Mouse (Mus musculus): Measurements from ENCODE around the gene Rnf114. TPM values are rescaled to one million over a fixed set of nuclear protein-coding genes. Genes with fewer than 3 reads are reported as not detected.
A peak's percentile ranks its signal among the peaks of the same experiment; 100 is the strongest.

Rnf114 gene
- polyA plus RNA-seq, 1 experiment, result 116 TPM

DNA sequence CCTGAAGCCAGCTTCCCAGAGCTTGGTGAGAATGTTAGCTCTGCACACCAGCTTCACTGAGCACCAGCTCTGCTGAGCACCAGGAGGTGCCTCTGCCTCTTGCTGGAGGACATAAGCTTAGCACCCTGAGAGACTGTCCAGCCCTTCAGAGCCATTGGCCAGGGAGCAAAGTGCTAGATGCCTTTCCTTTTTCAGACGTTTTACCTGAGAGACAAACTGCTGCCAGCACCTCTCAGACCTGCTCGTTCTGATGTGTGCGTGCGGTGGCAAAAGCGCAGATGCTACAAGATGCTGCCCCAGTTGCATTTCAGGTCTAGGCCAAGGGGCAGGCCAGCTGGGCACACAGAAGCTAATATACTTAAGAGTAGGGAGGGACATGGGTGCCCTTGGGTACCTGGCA is 16.8 kb upstream of the Rnf114 start:
- Histone ChIP-seq H3K36me3 (ENCODE audit: control insufficient read depth, insufficient read depth, low read length) (peaks cover 48% of the 10 kb centered on the region), H3K4me3 (ENCODE audit: low read depth, low read length) (no peak overlapping the region), H3K27ac (ENCODE audit: insufficient read depth, low read depth, low read length) (no peak overlapping the region), H3K4me1 (ENCODE audit: control insufficient read depth, insufficient read depth, insufficient read length, low read length) (peaks cover 33% of the 10 kb centered on the region), H3K27me3 (ENCODE audit: control insufficient read depth, insufficient read depth, low read length) (no peaks in the 10 kb centered on the region)
- TF ChIP-seq POLR2A (IDR thresholded peaks at IDR 0.05; ENCODE audit: low read depth, low read length), result no peak
- no peak for TF ChIP-seq CTCF (IDR thresholded peaks at IDR 0.05; ENCODE audit: extremely low read depth, insufficient read length, insufficient replicate concordance, low read depth, low read length)
- 85% methylated on average over 5 of the region's 5 CpGs for WGBS

DNA sequence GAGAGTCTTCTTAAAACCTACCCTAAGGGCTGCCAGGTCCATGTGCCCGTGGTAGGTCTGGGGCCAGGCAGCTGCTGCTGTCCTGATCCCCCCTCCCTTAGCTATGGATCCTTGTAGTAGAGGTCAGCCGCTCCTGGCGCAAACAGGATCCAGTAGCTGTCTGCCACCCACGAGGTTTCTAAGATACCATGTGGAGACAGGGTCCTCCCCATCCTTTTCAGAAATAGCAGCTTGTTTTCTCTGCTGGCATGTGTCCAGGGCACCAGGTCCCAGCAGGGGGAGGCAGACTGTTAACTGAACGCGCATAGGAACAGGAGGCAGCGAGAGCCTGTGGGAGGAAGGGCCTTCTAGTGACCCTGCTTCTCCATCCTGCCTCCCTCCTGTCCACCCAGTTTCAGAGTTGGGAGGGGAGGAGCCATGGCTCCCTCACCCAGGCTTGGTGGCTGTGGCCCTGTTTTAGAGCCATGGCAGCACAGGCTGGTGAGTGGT is 16.2 kb upstream of the Rnf114 start:
- 49% methylated on average over 7 of the region's 7 CpGs for WGBS
- H3K4me3 ChIP-seq (ENCODE audit: low read depth, low read length), result no peak overlapping the region
- H3K27me3 ChIP-seq (ENCODE audit: control insufficient read depth, insufficient read depth, low read length), result no peaks in the 10 kb centered on the region
- H3K36me3 ChIP-seq (ENCODE audit: control insufficient read depth, insufficient read depth, low read length), result peaks cover 47% of the 10 kb centered on the region
- peaks cover 27% of the 10 kb centered on the region for H3K4me1 ChIP-seq (ENCODE audit: control insufficient read depth, insufficient read depth, insufficient read length, low read length)
- TF ChIP-seq POLR2A (IDR thresholded peaks at IDR 0.05; ENCODE audit: low read depth, low read length) (no peak), CTCF (IDR thresholded peaks at IDR 0.05; ENCODE audit: extremely low read depth, insufficient read length, insufficient replicate concordance, low read depth, low read length) (no peak)
- H3K27ac ChIP-seq (ENCODE audit: insufficient read depth, low read depth, low read length), result no peak overlapping the region

DNA sequence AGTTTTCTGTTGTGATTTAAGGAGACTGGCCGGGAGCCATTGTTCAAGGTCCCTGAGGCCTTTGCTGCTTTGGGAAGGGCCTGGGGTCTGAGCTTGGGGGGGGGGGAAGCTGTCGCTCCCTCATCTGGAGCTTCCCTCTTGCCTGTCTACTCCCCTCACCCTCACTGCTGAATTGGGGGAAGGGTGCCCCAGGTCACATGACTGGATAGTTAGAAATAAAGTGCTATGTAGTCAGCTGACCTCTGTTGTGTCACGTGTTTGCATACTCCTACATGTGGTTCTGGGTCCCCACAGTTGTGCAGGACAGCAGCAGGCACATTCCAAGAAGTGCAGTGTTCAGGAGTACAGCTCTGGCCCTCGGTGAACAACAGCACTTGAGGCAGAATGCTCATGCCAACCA is 15.7 kb upstream of the Rnf114 start:
- Histone ChIP-seq H3K4me1 (ENCODE audit: control insufficient read depth, insufficient read depth, insufficient read length, low read length) (peaks cover 23% of the 10 kb centered on the region; the same call in 1 of the 2 replicates), H3K4me3 (ENCODE audit: low read depth, low read length) (no peak overlapping the region), H3K27me3 (ENCODE audit: control insufficient read depth, insufficient read depth, low read length) (no peaks in the 10 kb centered on the region), H3K36me3 (ENCODE audit: control insufficient read depth, insufficient read depth, low read length) (peaks cover 44% of the 10 kb centered on the region), H3K27ac (ENCODE audit: insufficient read depth, low read depth, low read length) (no peak overlapping the region)
- 78% methylated on average over 4 of the region's 4 CpGs for WGBS
- TF ChIP-seq POLR2A (IDR thresholded peaks at IDR 0.05; ENCODE audit: low read depth, low read length), result no peak
- no peak for TF ChIP-seq CTCF (IDR thresholded peaks at IDR 0.05; ENCODE audit: extremely low read depth, insufficient read length, insufficient replicate concordance, low read depth, low read length)

GRCm38 (mm10) chr2:167478128-167478527 is 14.3 kb upstream of the Rnf114 start:
- peaks cover 43% of the 10 kb centered on the region for H3K36me3 ChIP-seq (ENCODE audit: control insufficient read depth, insufficient read depth, low read length)
- no peak for TF ChIP-seq POLR2A (IDR thresholded peaks at IDR 0.05; ENCODE audit: low read depth, low read length)
- no peak for TF ChIP-seq CTCF (IDR thresholded peaks at IDR 0.05; ENCODE audit: extremely low read depth, insufficient read length, insufficient replicate concordance, low read depth, low read length)
- no peaks in the 10 kb centered on the region for H3K27me3 ChIP-seq (ENCODE audit: control insufficient read depth, insufficient read depth, low read length)
- H3K27ac ChIP-seq (ENCODE audit: insufficient read depth, low read depth, low read length), result no peak overlapping the region
- H3K4me1 ChIP-seq (ENCODE audit: control insufficient read depth, insufficient read depth, insufficient read length, low read length), result peaks cover 26% of the 10 kb centered on the region; the same call in 1 of the 2 replicates
- H3K4me3 ChIP-seq (ENCODE audit: low read depth, low read length), result no peak overlapping the region
- WGBS, result 48% methylated on average over 2 of the region's 2 CpGs

DNA sequence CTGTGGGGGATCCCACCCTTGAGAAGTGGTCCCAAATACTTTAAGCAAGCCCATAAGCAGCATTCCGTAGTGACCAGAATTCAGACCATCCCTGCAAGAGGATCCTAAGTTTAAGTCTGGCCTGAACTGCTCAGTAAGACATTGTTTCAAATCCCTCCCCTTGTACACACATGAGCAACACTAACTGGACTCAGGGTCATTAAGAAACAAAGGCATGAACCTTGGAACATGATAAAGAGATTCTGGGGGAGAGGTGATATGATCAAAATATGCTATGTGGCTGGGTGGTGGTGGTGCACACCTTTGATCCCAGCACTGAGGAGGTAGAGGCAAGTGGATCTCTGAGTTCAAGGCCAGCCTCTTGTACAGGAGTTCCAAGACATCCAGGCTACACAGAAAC is 12.9 kb upstream of the Rnf114 start:
- H3K27me3 ChIP-seq (ENCODE audit: control insufficient read depth, insufficient read depth, low read length), result no peaks in the 10 kb centered on the region
- H3K4me3 ChIP-seq (ENCODE audit: low read depth, low read length), result no peak overlapping the region
- WGBS, result 15% methylated on average over 1 of the region's 1 CpGs
- TF ChIP-seq POLR2A (IDR thresholded peaks at IDR 0.05; ENCODE audit: low read depth, low read length) (no peak), CTCF (IDR thresholded peaks at IDR 0.05; ENCODE audit: extremely low read depth, insufficient read length, insufficient replicate concordance, low read depth, low read length) (no peak)
- peaks cover 31% of the 10 kb centered on the region for H3K4me1 ChIP-seq (ENCODE audit: control insufficient read depth, insufficient read depth, insufficient read length, low read length)
- H3K27ac ChIP-seq (ENCODE audit: insufficient read depth, low read depth, low read length), result peak overlapping the region; percentile 81
- peaks cover 45% of the 10 kb centered on the region for H3K36me3 ChIP-seq (ENCODE audit: control insufficient read depth, insufficient read depth, low read length)

- peak overlapping the region; percentile 17; the same call in 1 of the 2 replicates for H3K27ac ChIP-seq (ENCODE audit: insufficient read depth, low read depth, low read length)
- H3K36me3 ChIP-seq (ENCODE audit: control insufficient read depth, insufficient read depth, low read length), result peaks cover 37% of the 10 kb centered on the region
- WGBS, result 76% methylated on average over 4 of the region's 4 CpGs
- TF ChIP-seq POLR2A (IDR thresholded peaks at IDR 0.05; ENCODE audit: low read depth, low read length) (no peak), CTCF (IDR thresholded peaks at IDR 0.05; ENCODE audit: extremely low read depth, insufficient read length, insufficient replicate concordance, low read depth, low read length) (no peak)
- peaks cover 63% of the 10 kb centered on the region for H3K4me1 ChIP-seq (ENCODE audit: control insufficient read depth, insufficient read depth, insufficient read length, low read length)
- no peaks in the 10 kb centered on the region for H3K27me3 ChIP-seq (ENCODE audit: control insufficient read depth, insufficient read depth, low read length)
- no peak overlapping the region for H3K4me3 ChIP-seq (ENCODE audit: low read depth, low read length)
Observed at GRCm38 (mm10) chr2:167482681-167483080, 9.8 kb upstream of the Rnf114 start.

DNA sequence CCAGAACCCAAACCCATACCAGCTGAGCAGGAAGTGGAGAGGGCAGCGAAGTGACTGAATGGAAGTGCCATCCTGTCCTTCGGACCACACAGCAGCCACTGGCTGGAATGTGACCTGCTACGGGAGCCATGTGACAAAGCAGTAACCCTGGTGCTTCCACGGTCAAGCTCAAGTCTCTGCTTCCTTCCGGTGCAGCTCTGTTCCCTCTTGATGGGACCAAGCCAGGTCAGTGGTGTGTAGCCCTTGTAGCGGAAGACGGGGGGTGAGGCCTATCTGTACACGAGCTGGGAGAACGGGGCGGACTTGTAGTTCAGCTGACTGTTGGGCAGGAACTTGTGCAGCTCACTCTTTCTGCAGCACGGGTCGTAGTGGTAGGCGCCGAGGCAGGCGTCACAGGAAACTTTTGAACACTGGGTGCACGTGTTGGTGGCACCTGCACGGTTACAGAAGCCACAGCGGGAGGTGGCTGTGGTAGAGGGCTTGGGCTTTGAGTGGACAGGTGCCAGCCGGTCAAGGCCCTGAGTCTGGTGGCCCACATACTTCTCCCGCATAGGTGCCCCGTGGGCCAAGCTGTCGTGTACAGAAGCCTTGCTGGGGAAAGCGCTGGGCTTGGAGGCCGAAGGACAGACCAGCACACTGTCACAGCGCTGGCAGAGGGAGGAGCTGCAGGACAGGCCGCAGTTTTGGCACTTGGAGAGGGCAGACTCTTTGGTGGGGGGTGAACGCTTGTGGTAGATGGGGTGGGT is 9.2 kb upstream of the Rnf114 start:
- peaks cover 42% of the 10 kb centered on the region for H3K36me3 ChIP-seq (ENCODE audit: control insufficient read depth, insufficient read depth, low read length)
- 91% methylated on average over 27 of the region's 27 CpGs for WGBS

More for the DNA sequence above, 9.2 kb upstream of the Rnf114 start:
- no peak overlapping the region for H3K27ac ChIP-seq (ENCODE audit: insufficient read depth, low read depth, low read length)
- H3K4me3 ChIP-seq (ENCODE audit: low read depth, low read length), result no peak overlapping the region
- TF ChIP-seq CTCF (IDR thresholded peaks at IDR 0.05; ENCODE audit: extremely low read depth, insufficient read length, insufficient replicate concordance, low read depth, low read length) (no peak), POLR2A (IDR thresholded peaks at IDR 0.05; ENCODE audit: low read depth, low read length) (no peak)
- no peaks in the 10 kb centered on the region for H3K27me3 ChIP-seq (ENCODE audit: control insufficient read depth, insufficient read depth, low read length)
- H3K4me1 ChIP-seq (ENCODE audit: control insufficient read depth, insufficient read depth, insufficient read length, low read length), result peaks cover 61% of the 10 kb centered on the region
